In genomic region chr14:30690685-30691084, GRCm38 (mm10) we compare ENCODE assay signal across 32 mouse cellular contexts. TPM values are rescaled to one million over a fixed set of nuclear protein-coding genes. Genes with fewer than 3 reads are reported as not detected.
A peak's percentile ranks its signal among the peaks of the same experiment; 100 is the strongest.
DNase-seq lines count a peak whose midpoint lies in the region; ATAC-seq and TF ChIP-seq lines count a peak whose summit lies in the region.
"Had no signal": no experiment of that assay in that cellular context is flagged by ENCODE, and none has a peak within 500 bp of the region (broad histone marks: within the 10 kb centered on the region; RNA-seq: fewer than 3 reads in every experiment).

No protein-coding gene starts in this region.

- intact Hi-C loops in gastrocnemius, postnatal 36 days (cut with DNase I): no loop called here

- 84% methylated on average over 3 of the region's 3 CpGs for WGBS in kidney, embryonic 14.5 days
- 74% methylated on average over 3 of the region's 3 CpGs for WGBS in intestine, embryonic 15.5 days
- WGBS in intestine, postnatal 0 days: 46% methylated on average over 3 of the region's 3 CpGs
- whole genome bisulfite sequencing in liver, postnatal 0 days (ENCODE audit: insufficient replicate concordance): 67% methylated on average over 3 of the region's 3 CpGs

- no peak overlapping the region for H3K4me3 ChIP-seq in kidney, embryonic 14.5 days (ENCODE audit: low read length)
- no peak overlapping the region for H3K4me3 ChIP-seq in intestine, embryonic 15.5 days (replicated peaks)
- no peak overlapping the region for H3K4me3 ChIP-seq in intestine, postnatal 0 days (ENCODE audit: low read depth, low read length)
- no peak overlapping the region for H3K4me3 ChIP-seq in liver, postnatal 0 days (ENCODE audit: low read depth, low read length)
- H3K4me3 ChIP-seq: embryonic facial prominence, embryonic 15.5 days; forebrain, embryonic 12.5 days; hindbrain, embryonic 10.5 days; hindbrain, embryonic 15.5 days; left cerebral cortex, adult 2 months; limb, embryonic 12.5 days; megakaryocyte, embryonic 14.5 days; midbrain, embryonic 12.5 days; myocyte; neural tube, embryonic 12.5 days had no signal

- H3K4me1 ChIP-seq in kidney, embryonic 14.5 days (ENCODE audit: control insufficient read depth, insufficient read depth, low read length): no peaks in the 10 kb centered on the region
- 0 out of 2 replicates have a peak, but pooled peaks cover 2% of the 10 kb centered on the region for H3K4me1 ChIP-seq in intestine, embryonic 15.5 days (replicated peaks)
- no peaks in the 10 kb centered on the region for H3K4me1 ChIP-seq in intestine, postnatal 0 days (replicated peaks; ENCODE audit: control insufficient read depth, insufficient read depth, low read length)
- peaks cover 10% of the 10 kb centered on the region for H3K4me1 ChIP-seq in liver, postnatal 0 days (ENCODE audit: insufficient read depth)
- H3K4me1 ChIP-seq: forebrain, embryonic 12.5 days; hindbrain, embryonic 10.5 days; hindbrain, embryonic 15.5 days; limb, embryonic 12.5 days; midbrain, embryonic 12.5 days; neural tube, embryonic 12.5 days had no signal

- H3K27ac ChIP-seq in kidney, embryonic 14.5 days (ENCODE audit: low read depth, low read length): no peak overlapping the region
- no peak overlapping the region for H3K27ac ChIP-seq in intestine, embryonic 15.5 days
- H3K27ac ChIP-seq in intestine, postnatal 0 days (ENCODE audit: low read depth, low read length): no peak overlapping the region
- peak overlapping the region; percentile 64 for H3K27ac ChIP-seq in liver, postnatal 0 days (ENCODE audit: low read depth)
- H3K27ac ChIP-seq: embryonic facial prominence, embryonic 15.5 days; forebrain, embryonic 12.5 days; hindbrain, embryonic 10.5 days; hindbrain, embryonic 15.5 days; left cerebral cortex, adult 2 months; limb, embryonic 12.5 days; midbrain, embryonic 12.5 days; neural tube, embryonic 12.5 days had no signal

- TF ChIP-seq CTCF in intestine, postnatal 0 days (IDR thresholded peaks at IDR 0.05; ENCODE audit: low read depth): no peak
- no peak for TF ChIP-seq CTCF in liver, postnatal 0 days (IDR thresholded peaks at IDR 0.05; ENCODE audit: low read depth)

- no peak for ATAC-seq in kidney, embryonic 14.5 days (ENCODE audit: low FRiP score, low TSS enrichment)
- ATAC-seq in intestine, embryonic 15.5 days: peak; percentile 42
- no peak for ATAC-seq in intestine, postnatal 0 days
- ATAC-seq in liver, postnatal 0 days: no peak
- ATAC-seq: CD4-positive, CD25-positive, alpha-beta regulatory T cell, adult 4 months; forebrain, postnatal 0 days; inflammation-experienced regulatory T-cells, adult 6 months; lung, postnatal 0 days had no signal

- TF ChIP-seq EP300 in liver, postnatal 0 days (IDR thresholded peaks at IDR 0.05; ENCODE audit: low read depth): no peak

- no peaks in the 10 kb centered on the region for H3K9me3 ChIP-seq in kidney, embryonic 14.5 days (ENCODE audit: control insufficient read depth, low read length)
- H3K9me3 ChIP-seq in intestine, embryonic 15.5 days: no peaks in the 10 kb centered on the region
- H3K9me3 ChIP-seq in intestine, postnatal 0 days (ENCODE audit: control insufficient read depth): no peaks in the 10 kb centered on the region
- no peaks in the 10 kb centered on the region for H3K9me3 ChIP-seq in liver, postnatal 0 days (ENCODE audit: low read length)
- H3K9me3 ChIP-seq: embryonic facial prominence, embryonic 15.5 days; forebrain, embryonic 12.5 days; hindbrain, embryonic 10.5 days; hindbrain, embryonic 15.5 days; limb, embryonic 12.5 days; megakaryocyte, embryonic 14.5 days; midbrain, embryonic 12.5 days; neural tube, embryonic 12.5 days had no signal

- H3K36me3 ChIP-seq in kidney, embryonic 14.5 days (ENCODE audit: control insufficient read depth, insufficient read depth, low read length): peaks cover 24% of the 10 kb centered on the region
- H3K36me3 ChIP-seq in intestine, embryonic 15.5 days: peaks cover 13% of the 10 kb centered on the region
- peaks cover 19% of the 10 kb centered on the region for H3K36me3 ChIP-seq in intestine, postnatal 0 days (ENCODE audit: control insufficient read depth, insufficient read depth)
- H3K36me3 ChIP-seq in liver, postnatal 0 days (replicated peaks; ENCODE audit: insufficient read depth, low read length): peaks cover 4% of the 10 kb centered on the region

- peak; percentile 33 to 50 for DNase-seq in kidney, adult 8-10 months
- no peak for DNase-seq in liver, postnatal 0 days
- DNase-seq in left cerebral cortex, adult 11 months (ENCODE audit: low spot score): no peak
- no peak for DNase-seq in gastrocnemius, postnatal 36 days
- DNase-seq: adrenal gland, adult 2 months; adrenal gland, postnatal 36 days; cerebellum, adult 18-20 months; cerebellum, postnatal 10 days; forebrain, postnatal 0 days; gastrocnemius, postnatal 10 days; heart, postnatal 14 days; lung, adult 18-20 months; lung, postnatal 4 days; right cerebral cortex, postnatal 4 days; thymus, adult 2 months; thymus, postnatal 36 days had no signal

- no peak overlapping the region for H3K4me2 ChIP-seq in kidney, embryonic 14.5 days (replicated peaks; ENCODE audit: low read depth, low read length)
- no peak overlapping the region for H3K4me2 ChIP-seq in intestine, embryonic 15.5 days (replicated peaks)
- H3K4me2 ChIP-seq in intestine, postnatal 0 days (replicated peaks; ENCODE audit: low read depth): peak overlapping the region; percentile 27; the same call in 1 of the 2 replicates
- H3K4me2 ChIP-seq in liver, postnatal 0 days (ENCODE audit: low read depth, low read length): peak overlapping the region; percentile 23; the same call in 1 of the 2 replicates
- H3K4me2 ChIP-seq: embryonic facial prominence, embryonic 15.5 days; forebrain, embryonic 12.5 days; hindbrain, embryonic 15.5 days; limb, embryonic 12.5 days; midbrain, embryonic 12.5 days; neural tube, embryonic 12.5 days had no signal

- no peak overlapping the region for H3K9ac ChIP-seq in kidney, embryonic 14.5 days (ENCODE audit: low read depth, low read length)
- H3K9ac ChIP-seq in intestine, embryonic 15.5 days: no peak overlapping the region
- H3K9ac ChIP-seq in intestine, postnatal 0 days (ENCODE audit: low read depth, low read length): no peak overlapping the region
- no peak overlapping the region for H3K9ac ChIP-seq in liver, postnatal 0 days (replicated peaks)
- H3K9ac ChIP-seq: embryonic facial prominence, embryonic 15.5 days; forebrain, embryonic 12.5 days; forebrain, postnatal 0 days; hindbrain, embryonic 15.5 days; limb, embryonic 12.5 days; midbrain, embryonic 12.5 days; neural tube, embryonic 12.5 days had no signal

- H3K27me3 ChIP-seq in kidney, embryonic 14.5 days (ENCODE audit: control insufficient read depth, insufficient read depth, low read length): no peaks in the 10 kb centered on the region
- no peaks in the 10 kb centered on the region for H3K27me3 ChIP-seq in intestine, embryonic 15.5 days (replicated peaks)
- H3K27me3 ChIP-seq in intestine, postnatal 0 days (replicated peaks; ENCODE audit: control insufficient read depth, insufficient read depth, low read length): no peaks in the 10 kb centered on the region
- H3K27me3 ChIP-seq in liver, postnatal 0 days (ENCODE audit: insufficient read depth, low read length): no peaks in the 10 kb centered on the region
- H3K27me3 ChIP-seq: embryonic facial prominence, embryonic 15.5 days; forebrain, embryonic 12.5 days; hindbrain, embryonic 15.5 days; limb, embryonic 12.5 days; megakaryocyte, embryonic 14.5 days; midbrain, embryonic 12.5 days; neural tube, embryonic 12.5 days had no signal

RNA-seq across cellular contexts. Expression of gene Sfmbt1, which starts 24.0 kb away (rescaled TPM):
- polyA plus RNA-seq in kidney, embryonic 14.5 days (2014; fragmentation: Nextera tagmentation; extraction: Ambion mirVana): 8.5 and 18.0 TPM in 2 replicates
- 11.4 and 12.3 TPM in 2 replicates for polyA plus RNA-seq in intestine, embryonic 15.5 days (2015; fragmentation: Nextera tagmentation; extraction: Ambion mirVana)
- 11.4 and 14.6 TPM in 2 replicates for polyA plus RNA-seq in intestine, postnatal 0 days (2015; fragmentation: Nextera tagmentation; extraction: Ambion mirVana)
- polyA plus RNA-seq in liver, postnatal 0 days (2015; fragmentation: Nextera tagmentation; extraction: Ambion mirVana): 15.0 and 15.8 TPM in 2 replicates
- total RNA-seq in gastrocnemius, postnatal 36 days (2021): 1 to 10 TPM; 5.9 to 8.5 TPM

RNA-seq across cellular contexts. Expression of gene Rft1, which starts 36.5 kb away (rescaled TPM):
- 11.6 and 19.4 TPM in 2 replicates for polyA plus RNA-seq in kidney, embryonic 14.5 days (2014; fragmentation: Nextera tagmentation; extraction: Ambion mirVana)
- 12.6 and 15.0 TPM in 2 replicates for polyA plus RNA-seq in intestine, embryonic 15.5 days (2015; fragmentation: Nextera tagmentation; extraction: Ambion mirVana)
- polyA plus RNA-seq in intestine, postnatal 0 days (2015; fragmentation: Nextera tagmentation; extraction: Ambion mirVana): 8.4 and 9.0 TPM in 2 replicates
- 6.6 and 7.0 TPM in 2 replicates for polyA plus RNA-seq in liver, postnatal 0 days (2015; fragmentation: Nextera tagmentation; extraction: Ambion mirVana)
- 1 to 10 TPM; 3.8 to 4.3 TPM for total RNA-seq in gastrocnemius, postnatal 36 days (2021)

Comparison
In these comparisons a context has a peak if more than half of its experiments do, and no peak if none do; other contexts are left out.
1. H3K4me2 ChIP-seq: peak in intestine, postnatal 0 days (single experiment) and liver, postnatal 0 days (single experiment); none in kidney, embryonic 14.5 days (single experiment) and intestine, embryonic 15.5 days (single experiment).
2. DNase-seq: peak in kidney, adult 8-10 months (2 of 2); none in liver, postnatal 0 days (single experiment), left cerebral cortex, adult 11 months (single experiment) and gastrocnemius, postnatal 36 days (0 of 2).